In genomic region chr3:105716353-105717000, GRCm38 (mm10) we compare ENCODE assay signal across 14 mouse cellular contexts. TPM values are rescaled to one million over a fixed set of nuclear protein-coding genes. Genes with fewer than 3 reads are reported as not detected.
DNase-seq lines count a peak whose midpoint lies in the region; ATAC-seq and TF ChIP-seq lines count a peak whose summit lies in the region.
"Had no signal": no experiment of that assay in that cellular context is flagged by ENCODE, and none has a peak within 500 bp of the region (broad histone marks: within the 10 kb centered on the region; RNA-seq: fewer than 3 reads in every experiment).

No protein-coding gene starts in this region.

- ATAC-seq in heart, embryonic 12.5 days (ENCODE audit: insufficient number of reproducible peaks, low FRiP score): no peak
- peak; percentile 14; the same call in 1 of the 2 replicates for ATAC-seq in embryonic facial prominence, embryonic 14.5 days (ENCODE audit: low read depth)
- peak; percentile 19 for ATAC-seq in limb, embryonic 14.5 days (ENCODE audit: low FRiP score, low read depth)
- ATAC-seq in forebrain, embryonic 15.5 days (replicated peaks): no peak

- H3K4me3 ChIP-seq in heart, embryonic 12.5 days: no peak overlapping the region
- H3K4me3 ChIP-seq in embryonic facial prominence, embryonic 14.5 days (ENCODE audit: low read depth, low read length): no peak overlapping the region
- no peak overlapping the region for H3K4me3 ChIP-seq in limb, embryonic 14.5 days (replicated peaks; ENCODE audit: low read length)
- no peak overlapping the region for H3K4me3 ChIP-seq in forebrain, embryonic 15.5 days
- H3K4me3 ChIP-seq: embryonic facial prominence, embryonic 13.5 days; neural tube, embryonic 15.5 days had no signal

- peaks cover 3% of the 10 kb centered on the region; the same call in 1 of the 2 replicates for H3K36me3 ChIP-seq in heart, embryonic 12.5 days
- no peaks in the 10 kb centered on the region for H3K36me3 ChIP-seq in embryonic facial prominence, embryonic 14.5 days (ENCODE audit: control insufficient read depth, insufficient read depth, low read length)
- no peaks in the 10 kb centered on the region for H3K36me3 ChIP-seq in limb, embryonic 14.5 days (ENCODE audit: control insufficient read depth, insufficient read depth, low read length)
- H3K36me3 ChIP-seq in forebrain, embryonic 15.5 days: no peaks in the 10 kb centered on the region
- H3K36me3 ChIP-seq: embryonic facial prominence, embryonic 13.5 days; neural tube, embryonic 15.5 days had no signal

- DNase-seq in heart, adult 11 months: peak; percentile 94
- DNase-seq in lung, postnatal 36 days: peak; percentile 23
- no peak for DNase-seq in lung, adult 18-20 months
- peak; percentile 81 for DNase-seq in embryonic facial prominence, embryonic 14.5 days (ENCODE audit: low spot score)
- peak; percentile 31 for DNase-seq in limb, embryonic 14.5 days (ENCODE audit: low spot score)
- DNase-seq in adrenal gland, postnatal 10 days: no peak
- DNase-seq: heart, postnatal 4 days; lung, adult 2 months; right cerebral cortex, postnatal 4 days had no signal

- TF ChIP-seq POLR2A in limb, embryonic 14.5 days (IDR thresholded peaks at IDR 0.05; ENCODE audit: borderline replicate concordance, extremely low read depth, insufficient read depth, insufficient read length): no peak

- WGBS in heart, embryonic 12.5 days: 62% methylated on average over 18 of the region's 18 CpGs
- 60% methylated on average over 18 of the region's 18 CpGs for WGBS in embryonic facial prominence, embryonic 14.5 days
- WGBS in limb, embryonic 14.5 days: 60% methylated on average over 18 of the region's 18 CpGs
- 64% methylated on average over 18 of the region's 18 CpGs for WGBS in forebrain, embryonic 15.5 days

- H3K4me2 ChIP-seq in heart, embryonic 12.5 days: no peak overlapping the region
- no peak overlapping the region for H3K4me2 ChIP-seq in embryonic facial prominence, embryonic 14.5 days (ENCODE audit: low read depth, low read length)
- H3K4me2 ChIP-seq in limb, embryonic 14.5 days (replicated peaks; ENCODE audit: low read depth, low read length, severe bottlenecking): no peak overlapping the region
- H3K4me2 ChIP-seq in forebrain, embryonic 15.5 days (replicated peaks): no peak overlapping the region
- H3K4me2 ChIP-seq: embryonic facial prominence, embryonic 13.5 days; midbrain, embryonic 11.5 days; neural tube, embryonic 15.5 days had no signal

- no peak overlapping the region for H3K27ac ChIP-seq in heart, embryonic 12.5 days (ENCODE audit: poor library complexity, severe bottlenecking)
- H3K27ac ChIP-seq in embryonic facial prominence, embryonic 14.5 days (replicated peaks; ENCODE audit: low read depth, low read length): peak overlapping the region; percentile 1; the same call in 1 of the 2 replicates
- peak overlapping the region; percentile 33; the same call in 1 of the 2 replicates for H3K27ac ChIP-seq in limb, embryonic 14.5 days (replicated peaks; ENCODE audit: low read depth, low read length)
- H3K27ac ChIP-seq in forebrain, embryonic 15.5 days (replicated peaks): no peak overlapping the region
- H3K27ac ChIP-seq: embryonic facial prominence, embryonic 13.5 days; neural tube, embryonic 15.5 days had no signal

- H3K27me3 ChIP-seq in heart, embryonic 12.5 days (replicated peaks): no peaks in the 10 kb centered on the region
- H3K27me3 ChIP-seq in embryonic facial prominence, embryonic 14.5 days (replicated peaks; ENCODE audit: control insufficient read depth, insufficient read depth, low read length): no peaks in the 10 kb centered on the region
- H3K27me3 ChIP-seq in limb, embryonic 14.5 days (ENCODE audit: control insufficient read depth, insufficient read depth, low read length): no peaks in the 10 kb centered on the region
- no peaks in the 10 kb centered on the region for H3K27me3 ChIP-seq in forebrain, embryonic 15.5 days
- H3K27me3 ChIP-seq: embryonic facial prominence, embryonic 13.5 days; neural tube, embryonic 15.5 days had no signal

- peaks cover 34% of the 10 kb centered on the region for H3K4me1 ChIP-seq in heart, embryonic 12.5 days (replicated peaks)
- peaks cover 21% of the 10 kb centered on the region for H3K4me1 ChIP-seq in embryonic facial prominence, embryonic 14.5 days (ENCODE audit: control insufficient read depth, insufficient read depth, low read length)
- H3K4me1 ChIP-seq in limb, embryonic 14.5 days (ENCODE audit: control insufficient read depth, insufficient read depth, low read length): peaks cover 9% of the 10 kb centered on the region
- peaks cover 7% of the 10 kb centered on the region for H3K4me1 ChIP-seq in forebrain, embryonic 15.5 days

- no peaks in the 10 kb centered on the region for H3K9me3 ChIP-seq in heart, embryonic 12.5 days (replicated peaks)
- no peaks in the 10 kb centered on the region for H3K9me3 ChIP-seq in embryonic facial prominence, embryonic 14.5 days (ENCODE audit: control insufficient read depth, low read length)
- H3K9me3 ChIP-seq in limb, embryonic 14.5 days (ENCODE audit: control insufficient read depth, low read length): no peaks in the 10 kb centered on the region
- no peaks in the 10 kb centered on the region for H3K9me3 ChIP-seq in forebrain, embryonic 15.5 days
- H3K9me3 ChIP-seq: embryonic facial prominence, embryonic 13.5 days; neural tube, embryonic 15.5 days had no signal

- no peak overlapping the region for H3K9ac ChIP-seq in heart, embryonic 12.5 days
- H3K9ac ChIP-seq in embryonic facial prominence, embryonic 14.5 days (ENCODE audit: low read depth, low read length): no peak overlapping the region
- H3K9ac ChIP-seq in limb, embryonic 14.5 days (ENCODE audit: low read depth, low read length, severe bottlenecking): no peak overlapping the region
- H3K9ac ChIP-seq in forebrain, embryonic 15.5 days (replicated peaks): no peak overlapping the region
- H3K9ac ChIP-seq: embryonic facial prominence, embryonic 13.5 days; neural tube, embryonic 15.5 days had no signal

RNA-seq across cellular contexts. Expression of gene Inka2, which starts 12.1 kb away (rescaled TPM):
- 2.2 and 3.2 TPM in 2 replicates for polyA plus RNA-seq in heart, embryonic 12.5 days (2016; fragmentation: Nextera tagmentation; extraction: Ambion mirVana)
- polyA plus RNA-seq in embryonic facial prominence, embryonic 14.5 days (2014; fragmentation: Nextera tagmentation; extraction: Ambion mirVana): 2.5 and 2.8 TPM in 2 replicates
- 4.6 and 5.9 TPM in 2 replicates for polyA plus RNA-seq in limb, embryonic 14.5 days (2012; rRNA removed)
- polyA plus RNA-seq in limb, embryonic 14.5 days (2014; fragmentation: Nextera tagmentation; extraction: Ambion mirVana): 1.4 and 1.7 TPM in 2 replicates
- 1 to 10 TPM; 3.2 to 5.8 TPM for total RNA-seq in adrenal gland, postnatal 10 days (2021)
- polyA plus RNA-seq in forebrain, embryonic 15.5 days (2015; fragmentation: Nextera tagmentation; extraction: Ambion mirVana): 3.1 and 3.3 TPM in 2 replicates

RNA-seq across cellular contexts. Expression of gene Ddx20, which starts 29.1 kb away (rescaled TPM):
- polyA plus RNA-seq in heart, embryonic 12.5 days (2016; fragmentation: Nextera tagmentation; extraction: Ambion mirVana): 23.0 and 23.8 TPM in 2 replicates
- polyA plus RNA-seq in embryonic facial prominence, embryonic 14.5 days (2014; fragmentation: Nextera tagmentation; extraction: Ambion mirVana): 27.6 and 31.5 TPM in 2 replicates
- 19.8 and 20.5 TPM in 2 replicates for polyA plus RNA-seq in limb, embryonic 14.5 days (2012; rRNA removed)
- polyA plus RNA-seq in limb, embryonic 14.5 days (2014; fragmentation: Nextera tagmentation; extraction: Ambion mirVana): 28.8 and 34.9 TPM in 2 replicates
- total RNA-seq in adrenal gland, postnatal 10 days (2021): 10 to 100 TPM; 17.0 to 17.3 TPM
- polyA plus RNA-seq in forebrain, embryonic 15.5 days (2015; fragmentation: Nextera tagmentation; extraction: Ambion mirVana): 31.6 and 33.6 TPM in 2 replicates

Comparison
In these comparisons a context has a peak if more than half of its experiments do, and no peak if none do; other contexts are left out.
1. DNase-seq: peak in heart, adult 11 months (single experiment), lung, postnatal 36 days (single experiment), embryonic facial prominence, embryonic 14.5 days (single experiment) and limb, embryonic 14.5 days (single experiment); none in lung, adult 18-20 months (0 of 2) and adrenal gland, postnatal 10 days (single experiment).
2. ATAC-seq: peak in embryonic facial prominence, embryonic 14.5 days (single experiment) and limb, embryonic 14.5 days (single experiment); none in heart, embryonic 12.5 days (single experiment) and forebrain, embryonic 15.5 days (single experiment).
3. H3K27ac ChIP-seq: peak in embryonic facial prominence, embryonic 14.5 days (single experiment) and limb, embryonic 14.5 days (single experiment); none in heart, embryonic 12.5 days (single experiment) and forebrain, embryonic 15.5 days (single experiment).